Mouse (Mus musculus) c-Kit-negative CD71-positive TER-119-positive erythroid progenitor cells, embryonic 14.5 days (primary cell): ENCODE measurements around the gene Gm17078.
"Not testable (repeated sequence)": the region's sequence is repeated elsewhere in the genome, so short reads cannot be mapped to it uniquely, and the experiment has no call there.

Source experiments
- DNase-seq: peaks from one replicate; pipeline ENCODE4 v3.0.0-alpha.2; 2013; ENCODE audit warnings: low read depth, low spot score

Gene Gm17078

GRCm38 (mm10) chr14:51611210-51611609 lies at the start of gene Gm17078:
Gm17078 (minus strand) TSS chr14:51611310.
- DNase-seq, result no peak

- DNase-seq, result not testable (repeated sequence)
Observed at GRCm38 (mm10) chr14:51635566-51635965, 24.5 kb upstream of the Gm17078 start, which contains the start of gene Gm4181. Gm4181 (minus strand) TSS chr14:51635666.

- DNase-seq, result not testable (repeated sequence)
Observed at GRCm38 (mm10) chr14:51632426-51632825, 21.3 kb upstream of the Gm17078 start.

- DNase-seq, result not testable (repeated sequence)
Observed at GRCm38 (mm10) chr14:51592039-51592438, 19.1 kb downstream of the Gm17078 start, which contains the start of gene Gm17174. Gm17174 (minus strand) TSS chr14:51592139.

- DNase-seq, result not testable (repeated sequence)
Observed at GRCm38 (mm10) chr14:51573963-51574362, 37.1 kb downstream of the Gm17078 start, which contains the start of gene Gm17175. Gm17175 (minus strand) TSS chr14:51574063.
